Mouse (Mus musculus) yolk sac, embryonic 10.5 days (tissue): ENCODE measurements around the gene Gria1.

Experiments
- DNase-seq: peaks from one replicate; pipeline ENCODE4 v3.0.0-alpha.2; 2017; ENCODE audit warnings: low spot score

The Gria1 gene

DNA sequence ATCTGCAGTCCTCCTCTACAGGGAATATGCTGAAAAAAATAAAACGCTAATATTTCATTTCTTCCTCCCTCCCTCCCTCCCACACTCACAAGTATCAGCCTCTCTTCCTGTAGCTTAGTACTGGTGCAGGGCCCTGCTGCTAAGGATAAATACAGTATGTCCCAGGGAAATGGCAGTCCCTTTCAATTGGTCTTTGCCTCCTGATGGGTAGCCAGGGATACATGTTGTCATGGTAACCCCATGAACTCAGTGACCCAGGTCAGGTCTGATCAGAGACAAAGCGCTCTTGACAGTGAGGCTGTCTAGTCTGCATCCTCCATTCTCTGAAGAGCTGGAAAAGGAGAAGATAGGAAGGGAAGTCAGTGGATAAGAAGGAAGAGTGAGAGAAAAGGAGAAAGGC lies 287.1 kb downstream of the Gria1 start:
- DNase-seq = no peak

DNA sequence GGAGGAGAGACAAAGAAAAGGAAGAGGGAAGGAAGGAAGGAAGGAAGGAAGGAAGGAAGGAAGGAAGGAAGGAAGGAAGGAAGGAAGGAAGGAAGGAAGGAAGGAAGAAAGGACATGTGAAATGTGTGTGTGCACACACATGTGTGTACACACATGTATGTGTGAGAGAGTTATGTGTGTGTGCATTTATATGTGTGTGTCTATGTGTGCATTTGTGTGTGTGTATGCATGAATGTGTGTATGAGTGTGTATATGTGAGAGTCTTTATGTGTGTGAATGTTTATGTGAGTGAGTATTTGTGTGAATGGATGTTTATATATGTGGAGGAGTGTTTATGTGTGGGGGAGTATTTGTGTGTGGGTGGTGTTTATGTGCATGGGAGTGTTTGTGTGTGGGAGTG lies 287.5 kb downstream of the Gria1 start:
- DNase-seq = no peak

DNA sequence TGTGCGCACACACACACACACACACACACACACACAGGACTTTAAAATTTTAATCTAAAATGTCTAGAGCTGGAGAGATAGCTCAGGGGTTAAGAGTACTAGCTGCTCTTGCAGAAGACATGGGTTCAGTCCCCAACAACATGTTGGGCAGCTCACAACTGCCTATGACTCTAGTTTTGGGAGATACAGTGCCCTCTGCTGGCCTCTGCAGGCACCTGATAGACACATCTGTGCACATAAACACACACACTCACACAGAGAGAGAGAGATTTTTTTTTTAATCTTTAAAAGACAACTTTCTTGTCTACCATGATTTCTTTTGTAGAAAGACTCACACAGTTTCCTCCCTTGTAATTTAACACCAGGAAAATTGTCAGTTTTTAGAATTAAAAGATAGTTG lies 292.4 kb downstream of the Gria1 start:
- no peak for DNase-seq

DNA sequence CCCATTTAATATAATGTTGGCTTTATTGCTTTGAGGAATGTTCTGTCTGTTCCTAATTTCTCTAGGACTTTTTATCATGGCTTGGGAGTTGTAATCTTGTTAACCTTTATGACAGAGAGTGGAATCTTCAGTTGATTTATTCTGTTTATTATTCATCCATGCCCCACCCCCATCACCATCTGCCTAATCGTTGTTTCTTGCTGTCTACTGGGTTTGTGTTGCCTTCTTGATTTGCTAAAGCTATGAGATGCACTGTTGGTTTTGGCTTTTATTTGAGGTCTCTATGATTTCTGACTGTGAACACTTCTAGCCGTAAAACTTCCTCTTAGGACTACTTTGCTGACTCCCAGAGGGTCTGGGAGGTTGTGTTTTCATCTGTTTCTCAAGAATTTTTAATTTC lies 294.9 kb downstream of the Gria1 start:
- no peak for DNase-seq

DNA sequence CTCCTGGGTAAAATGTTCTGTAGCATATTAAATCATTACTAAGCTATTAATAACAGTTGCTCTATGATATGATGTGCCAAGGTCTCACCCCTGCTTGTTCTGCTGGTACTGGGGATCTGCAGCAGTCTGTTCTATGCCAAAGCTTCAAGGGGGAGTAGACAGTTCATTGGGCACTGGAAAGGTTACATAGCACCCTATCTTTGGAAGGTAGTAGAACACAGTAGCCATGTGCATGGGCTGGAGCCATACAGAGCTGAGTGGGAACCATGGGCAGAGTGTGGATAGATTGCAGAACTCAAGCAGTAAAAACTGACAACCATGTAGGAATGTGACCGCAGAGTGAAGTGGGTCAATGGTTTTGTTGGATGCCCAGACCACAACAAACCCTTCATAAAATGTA lies 295.7 kb downstream of the Gria1 start:
- no peak for DNase-seq

DNA sequence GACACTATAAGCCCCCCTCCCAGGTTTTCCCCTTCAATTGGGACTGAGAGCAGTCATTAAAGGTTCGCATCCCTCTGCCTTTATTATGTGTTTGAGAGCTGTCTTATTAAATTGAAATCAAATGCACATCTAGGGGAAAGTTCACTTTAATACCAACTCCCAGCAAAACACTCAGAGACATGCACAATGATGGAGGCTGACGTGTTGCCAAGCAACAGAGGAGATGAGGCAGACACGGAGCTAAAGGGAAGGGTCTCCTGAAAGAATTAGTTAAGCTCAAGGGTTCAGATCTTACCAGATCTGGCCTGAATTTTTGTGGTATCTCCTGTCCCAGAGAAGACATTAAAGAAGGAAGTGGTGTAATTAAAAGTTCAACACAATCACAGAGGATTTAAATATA lies 305.9 kb downstream of the Gria1 start:
- no peak for DNase-seq

DNA sequence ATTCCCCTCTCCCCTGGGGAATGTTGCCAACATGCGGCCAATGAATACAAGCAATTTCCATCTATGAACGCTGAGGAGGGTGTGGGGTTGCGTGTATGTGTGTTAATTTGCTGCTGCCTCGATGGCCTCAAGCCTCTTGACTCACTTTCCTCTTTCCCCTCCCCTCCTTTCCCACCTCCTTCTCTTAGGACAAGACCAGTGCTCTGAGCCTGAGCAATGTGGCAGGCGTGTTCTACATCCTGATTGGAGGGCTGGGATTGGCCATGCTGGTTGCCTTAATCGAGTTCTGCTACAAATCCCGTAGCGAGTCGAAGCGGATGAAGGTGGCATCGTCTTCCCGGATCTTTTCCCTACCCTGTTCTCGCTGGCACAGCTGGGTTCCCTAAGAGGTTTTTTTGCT lies 306.3 kb downstream of the Gria1 start:
- no peak for DNase-seq

DNA sequence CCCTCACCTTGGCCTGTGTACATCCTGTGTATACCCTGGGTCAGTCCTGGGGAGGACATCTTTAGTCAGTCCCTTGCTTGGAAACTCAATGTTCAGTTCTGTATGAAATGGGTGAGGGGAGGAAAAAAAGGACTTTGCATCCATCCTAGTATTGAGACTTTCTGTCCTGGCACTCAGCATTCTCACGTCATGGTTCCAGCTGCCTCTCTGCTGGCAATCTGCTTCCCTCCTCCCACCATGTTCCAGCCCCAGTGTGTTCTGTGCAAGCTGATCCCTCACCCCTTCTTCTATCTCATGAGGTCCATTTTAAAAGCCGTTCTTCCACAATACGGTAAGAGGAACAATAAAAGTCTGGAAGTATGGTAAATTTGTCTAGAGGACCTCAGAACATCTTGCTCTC lies 308.2 kb downstream of the Gria1 start:
- DNase-seq = no peak

DNA sequence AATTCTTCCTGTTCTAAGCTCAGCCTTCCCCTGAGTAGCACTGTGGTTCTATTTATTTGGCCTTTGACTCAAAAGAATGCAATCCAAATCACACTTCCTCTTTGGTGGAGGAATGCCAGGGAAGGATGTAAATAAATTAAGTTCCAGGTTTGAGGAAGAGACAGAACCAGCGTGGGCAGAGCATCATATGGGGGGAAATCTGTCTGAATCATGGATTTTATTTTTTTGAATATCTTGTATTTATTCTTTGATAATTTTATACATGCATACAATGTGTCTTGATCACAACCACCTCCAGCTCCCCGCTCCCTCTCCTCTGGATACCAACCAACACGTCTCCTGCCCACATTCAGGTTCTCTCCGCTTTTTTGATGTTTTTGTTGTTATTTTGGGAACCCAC lies 312.9 kb downstream of the Gria1 start:
- no peak for DNase-seq
